Mouse (Mus musculus): ENCODE measurements around the gene Ddx42. TPM values are rescaled to one million over a fixed set of nuclear protein-coding genes. Genes with fewer than 3 reads are reported as not detected.

Ddx42 gene
- polyA plus RNA-seq, 1 experiment from 2014 or later: 102 TPM

- ATAC-seq (replicated peaks; ENCODE audit: insufficient number of reproducible peaks, low FRiP score, low TSS enrichment, low read depth): no peak
- peaks cover 31% of the 10 kb centered on the region for H3K36me3 ChIP-seq (replicated peaks; ENCODE audit: control insufficient read depth, insufficient read depth, low read depth, low read length)
- WGBS: 91% methylated on average over 10 of the region's 10 CpGs
- DNase-seq (ENCODE audit: low spot score): no peak
- H3K9ac ChIP-seq (replicated peaks; ENCODE audit: low read length): no peak overlapping the region
- H3K27ac ChIP-seq (replicated peaks; ENCODE audit: low read depth, low read length): no peak overlapping the region
- no peaks in the 10 kb centered on the region for H3K9me3 ChIP-seq (replicated peaks; ENCODE audit: control insufficient read depth, low read length)
- H3K27me3 ChIP-seq (ENCODE audit: control insufficient read depth, insufficient read depth, low read length): no peaks in the 10 kb centered on the region
- H3K4me1 ChIP-seq (ENCODE audit: control insufficient read depth, insufficient read depth, low read length): peaks cover 6% of the 10 kb centered on the region; the same call in 1 of the 2 replicates
- no peak overlapping the region for H3K4me3 ChIP-seq (ENCODE audit: low read depth, low read length)
- no peak overlapping the region for H3K4me2 ChIP-seq (ENCODE audit: low read depth, low read length)
These were observed 49.7 kb downstream of the Ddx42 start for GRCm38 (mm10) chr11:106266431-106266830.

- DNase-seq (ENCODE audit: low spot score) (no peak), ATAC-seq (replicated peaks; ENCODE audit: insufficient number of reproducible peaks, low FRiP score, low TSS enrichment, low read depth) (no peak)
- Histone ChIP-seq H3K9me3 (replicated peaks; ENCODE audit: control insufficient read depth, low read length) (no peaks in the 10 kb centered on the region), H3K4me2 (ENCODE audit: low read depth, low read length) (no peak overlapping the region), H3K9ac (replicated peaks; ENCODE audit: low read length) (no peak overlapping the region), H3K4me1 (ENCODE audit: control insufficient read depth, insufficient read depth, low read length) (peaks cover 6% of the 10 kb centered on the region; the same call in 1 of the 2 replicates), H3K27me3 (ENCODE audit: control insufficient read depth, insufficient read depth, low read length) (no peaks in the 10 kb centered on the region), H3K4me3 (ENCODE audit: low read depth, low read length) (no peak overlapping the region), H3K27ac (replicated peaks; ENCODE audit: low read depth, low read length) (peak overlapping the region; percentile 41; the same call in 1 of the 2 replicates), H3K36me3 (replicated peaks; ENCODE audit: control insufficient read depth, insufficient read depth, low read depth, low read length) (peaks cover 23% of the 10 kb centered on the region)
- WGBS: 85% methylated on average over 15 of the region's 15 CpGs
These were observed 50.7 kb downstream of the Ddx42 start for GRCm38 (mm10) chr11:106267311-106267852.

GRCm38 (mm10) chr11:106267871-106268270 lies 51.1 kb downstream of the Ddx42 start:
- no peaks in the 10 kb centered on the region for H3K9me3 ChIP-seq (replicated peaks; ENCODE audit: control insufficient read depth, low read length)
- no peaks in the 10 kb centered on the region for H3K27me3 ChIP-seq (ENCODE audit: control insufficient read depth, insufficient read depth, low read length)
- peak overlapping the region; percentile 41; the same call in 1 of the 2 replicates for H3K27ac ChIP-seq (replicated peaks; ENCODE audit: low read depth, low read length)
- ATAC-seq (replicated peaks; ENCODE audit: insufficient number of reproducible peaks, low FRiP score, low TSS enrichment, low read depth) (no peak), DNase-seq (ENCODE audit: low spot score) (no peak)
- H3K4me1 ChIP-seq (ENCODE audit: control insufficient read depth, insufficient read depth, low read length): peaks cover 6% of the 10 kb centered on the region; the same call in 1 of the 2 replicates
- peaks cover 19% of the 10 kb centered on the region for H3K36me3 ChIP-seq (replicated peaks; ENCODE audit: control insufficient read depth, insufficient read depth, low read depth, low read length)
- H3K9ac ChIP-seq (replicated peaks; ENCODE audit: low read length): peak overlapping the region; percentile 28; the same call in 1 of the 2 replicates
- no peak overlapping the region for H3K4me2 ChIP-seq (ENCODE audit: low read depth, low read length)
- WGBS: 81% methylated on average over 5 of the region's 5 CpGs
- H3K4me3 ChIP-seq (ENCODE audit: low read depth, low read length): no peak overlapping the region

GRCm38 (mm10) chr11:106268326-106269059 lies 51.8 kb downstream of the Ddx42 start:
- H3K4me3 ChIP-seq (ENCODE audit: low read depth, low read length): no peak overlapping the region
- peaks cover 13% of the 10 kb centered on the region; the same call in 1 of the 2 replicates for H3K36me3 ChIP-seq (replicated peaks; ENCODE audit: control insufficient read depth, insufficient read depth, low read depth, low read length)
- 0 out of 2 replicates have a peak overlapping the region, but pooled peaks have one; percentile 4 for H3K4me2 ChIP-seq (ENCODE audit: low read depth, low read length)

GRCm38 (mm10) chr11:106269060-106269431 lies 52.3 kb downstream of the Ddx42 start:
- Histone ChIP-seq H3K4me1 (ENCODE audit: control insufficient read depth, insufficient read depth, low read length) (peaks cover 6% of the 10 kb centered on the region; the same call in 1 of the 2 replicates), H3K4me3 (ENCODE audit: low read depth, low read length) (no peak overlapping the region), H3K27ac (replicated peaks; ENCODE audit: low read depth, low read length) (peak overlapping the region; percentile 58; the same call in 1 of the 2 replicates), H3K9ac (replicated peaks; ENCODE audit: low read length) (no peak overlapping the region), H3K9me3 (replicated peaks; ENCODE audit: control insufficient read depth, low read length) (no peaks in the 10 kb centered on the region), H3K27me3 (ENCODE audit: control insufficient read depth, insufficient read depth, low read length) (no peaks in the 10 kb centered on the region), H3K4me2 (ENCODE audit: low read depth, low read length) (no peak overlapping the region), H3K36me3 (replicated peaks; ENCODE audit: control insufficient read depth, insufficient read depth, low read depth, low read length) (peaks cover 7% of the 10 kb centered on the region; the same call in 1 of the 2 replicates)
- WGBS: 49% methylated on average over 3 of the region's 3 CpGs
- DNase-seq (ENCODE audit: low spot score) (peak; percentile 33), ATAC-seq (replicated peaks; ENCODE audit: insufficient number of reproducible peaks, low FRiP score, low TSS enrichment, low read depth) (no peak)

More at GRCm38 (mm10) chr11:106268326-106269059, 51.8 kb downstream of the Ddx42 start:
- DNase-seq (ENCODE audit: low spot score): no peak
- ATAC-seq (replicated peaks; ENCODE audit: insufficient number of reproducible peaks, low FRiP score, low TSS enrichment, low read depth): no peak
- Histone ChIP-seq H3K9me3 (replicated peaks; ENCODE audit: control insufficient read depth, low read length) (no peaks in the 10 kb centered on the region), H3K4me1 (ENCODE audit: control insufficient read depth, insufficient read depth, low read length) (peaks cover 6% of the 10 kb centered on the region; the same call in 1 of the 2 replicates), H3K27me3 (ENCODE audit: control insufficient read depth, insufficient read depth, low read length) (no peaks in the 10 kb centered on the region), H3K27ac (replicated peaks; ENCODE audit: low read depth, low read length) (peak overlapping the region; percentile 58; the same call in 1 of the 2 replicates), H3K9ac (replicated peaks; ENCODE audit: low read length) (peak overlapping the region; percentile 28; the same call in 1 of the 2 replicates)
- 51% methylated on average over 8 of the region's 8 CpGs for WGBS

- WGBS: 47% methylated on average over 5 of the region's 5 CpGs
- ATAC-seq (replicated peaks; ENCODE audit: insufficient number of reproducible peaks, low FRiP score, low TSS enrichment, low read depth) (no peak), DNase-seq (ENCODE audit: low spot score) (no peak)
- Histone ChIP-seq H3K9me3 (replicated peaks; ENCODE audit: control insufficient read depth, low read length) (no peaks in the 10 kb centered on the region), H3K27ac (replicated peaks; ENCODE audit: low read depth, low read length) (peak overlapping the region; percentile 9; the same call in 1 of the 2 replicates), H3K4me2 (ENCODE audit: low read depth, low read length) (peak overlapping the region; percentile 77), H3K36me3 (replicated peaks; ENCODE audit: control insufficient read depth, insufficient read depth, low read depth, low read length) (no peaks in the 10 kb centered on the region), H3K4me3 (ENCODE audit: low read depth, low read length) (peak overlapping the region; percentile 97), H3K9ac (replicated peaks; ENCODE audit: low read length) (peak overlapping the region; percentile 98), H3K4me1 (ENCODE audit: control insufficient read depth, insufficient read depth, low read length) (peaks cover 6% of the 10 kb centered on the region; the same call in 1 of the 2 replicates), H3K27me3 (ENCODE audit: control insufficient read depth, insufficient read depth, low read length) (no peaks in the 10 kb centered on the region)
These were observed 54.5 kb downstream of the Ddx42 start for GRCm38 (mm10) chr11:106271131-106271793.

- peak; percentile 34 for DNase-seq (ENCODE audit: low spot score)
- peak; percentile 45 for ATAC-seq (replicated peaks; ENCODE audit: insufficient number of reproducible peaks, low FRiP score, low TSS enrichment, low read depth)
- H3K9ac ChIP-seq (replicated peaks; ENCODE audit: low read length): peak overlapping the region; percentile 98
- no peaks in the 10 kb centered on the region for H3K36me3 ChIP-seq (replicated peaks; ENCODE audit: control insufficient read depth, insufficient read depth, low read depth, low read length)
- peak overlapping the region; percentile 97 for H3K4me3 ChIP-seq (ENCODE audit: low read depth, low read length)
- H3K4me1 ChIP-seq (ENCODE audit: control insufficient read depth, insufficient read depth, low read length): peaks cover 6% of the 10 kb centered on the region; the same call in 1 of the 2 replicates
- no peaks in the 10 kb centered on the region for H3K9me3 ChIP-seq (replicated peaks; ENCODE audit: control insufficient read depth, low read length)
- peak overlapping the region; percentile 93 for H3K27ac ChIP-seq (replicated peaks; ENCODE audit: low read depth, low read length)
- H3K4me2 ChIP-seq (ENCODE audit: low read depth, low read length): peak overlapping the region; percentile 77
- no peaks in the 10 kb centered on the region for H3K27me3 ChIP-seq (ENCODE audit: control insufficient read depth, insufficient read depth, low read length)
- 2% methylated on average over 41 of the region's 41 CpGs for WGBS
These were observed 55.3 kb downstream of the Ddx42 start for GRCm38 (mm10) chr11:106271794-106272643.
